Mouse (Mus musculus) hindbrain, embryonic 12.5 days (tissue): ENCODE measurements at regions not wholly inside any gene's neighbourhood (a gene's known extent, or its start where the extent isn't known, plus 50 kb on each side); places are given as distances from the start of the nearest gene placed in this dataset.

Experiments used
- ATAC-seq: fragments of 200-750 bp; cut with Nextera tagmentation; 2 replicates; pipeline ENCODE4 v1.8.0; 2017; ENCODE audit warnings: moderate TSS enrichment; ENCODE audit not compliant: low FRiP score
- H3K27ac ChIP-seq: fragments of 300-500 bp; sonication (generic); 2 replicates; pipeline ENCODE4 v1.5.1; 2016; ENCODE audit warnings: mild to moderate bottlenecking
- H3K27me3 ChIP-seq: fragments of 300-500 bp; sonication (generic); 2 replicates; pipeline ENCODE4 v1.6.1; 2016; ENCODE audit warnings: mild to moderate bottlenecking
- H3K36me3 ChIP-seq: fragments of 300-500 bp; sonication (generic); 2 replicates; pipeline ENCODE4 v1.6.1; 2016; ENCODE audit warnings: mild to moderate bottlenecking
- H3K4me1 ChIP-seq: fragments of 300-500 bp; sonication (generic); 2 replicates; pipeline ENCODE4 v1.6.1; 2016
- H3K4me2 ChIP-seq: fragments of 300-500 bp; sonication (generic); replicated peaks from 2 replicates; pipeline ENCODE4 v1.6.1; 2016; ENCODE audit warnings: mild to moderate bottlenecking
- H3K4me3 ChIP-seq: fragments of 300-500 bp; sonication (generic); 2 replicates; pipeline ENCODE4 v1.5.1; 2016; ENCODE audit warnings: mild to moderate bottlenecking
- H3K9ac ChIP-seq: fragments of 300-500 bp; sonication (generic); 2 replicates; pipeline ENCODE4 v1.6.1; 2016; ENCODE audit warnings: mild to moderate bottlenecking, moderate library complexity
- H3K9me3 ChIP-seq: fragments of 300-500 bp; sonication (generic); replicated peaks from 2 replicates; pipeline ENCODE4 v1.6.1; 2016; ENCODE audit warnings: mild to moderate bottlenecking
- WGBS: fragments of 180-500 bp; shearing (Covaris S2); methylation state at CpG from one replicate; pipeline ENCODE4 v1.1.7; 2016; 5-methylcytosine and 5-hydroxymethylcytosine counted together

- 56% methylated on average over 7 of the region's 7 CpGs for WGBS
- Histone ChIP-seq H3K9ac (no peak overlapping the region), H3K27ac (no peak overlapping the region), H3K9me3 (no peaks in the 10 kb centered on the region), H3K4me2 (no peak overlapping the region), H3K4me3 (no peak overlapping the region), H3K36me3 (no peaks in the 10 kb centered on the region), H3K27me3 (no peaks in the 10 kb centered on the region), H3K4me1 (0 out of 2 replicates have a peak, but pooled peaks cover 4% of the 10 kb centered on the region)
- ATAC-seq = no peak
Observed at GRCm38 (mm10) chr11:22600370-22600769, 88.5 kb downstream of the Tmem17 start.

GRCm38 (mm10) chr11:22601977-22602376 is 90.1 kb downstream of the Tmem17 start:
- H3K9ac ChIP-seq = no peak overlapping the region
- no peak for ATAC-seq
- H3K36me3 ChIP-seq = no peaks in the 10 kb centered on the region
- H3K27ac ChIP-seq = no peak overlapping the region
- no peaks in the 10 kb centered on the region for H3K9me3 ChIP-seq
- H3K27me3 ChIP-seq = no peaks in the 10 kb centered on the region
- H3K4me1 ChIP-seq = 0 out of 2 replicates have a peak, but pooled peaks cover 4% of the 10 kb centered on the region
- no peak overlapping the region for H3K4me3 ChIP-seq
- no peak overlapping the region for H3K4me2 ChIP-seq
- WGBS = 18% methylated on average over 3 of the region's 3 CpGs

GRCm38 (mm10) chr11:22602610-22603009 is 90.7 kb downstream of the Tmem17 start:
- WGBS = 76% methylated on average over 3 of the region's 3 CpGs
- no peaks in the 10 kb centered on the region for H3K9me3 ChIP-seq
- H3K4me3 ChIP-seq = no peak overlapping the region
- no peak overlapping the region for H3K9ac ChIP-seq
- no peaks in the 10 kb centered on the region for H3K36me3 ChIP-seq
- ATAC-seq = no peak
- H3K27me3 ChIP-seq = no peaks in the 10 kb centered on the region
- no peak overlapping the region for H3K4me2 ChIP-seq
- no peak overlapping the region for H3K27ac ChIP-seq
- 0 out of 2 replicates have a peak, but pooled peaks cover 4% of the 10 kb centered on the region for H3K4me1 ChIP-seq

GRCm38 (mm10) chr11:22603397-22603796 is 91.5 kb downstream of the Tmem17 start:
- H3K4me2 ChIP-seq = no peak overlapping the region
- H3K27ac ChIP-seq = no peak overlapping the region
- ATAC-seq = no peak
- no peak overlapping the region for H3K9ac ChIP-seq
- no peak overlapping the region for H3K4me3 ChIP-seq
- no peaks in the 10 kb centered on the region for H3K9me3 ChIP-seq
- no peaks in the 10 kb centered on the region for H3K27me3 ChIP-seq
- no peaks in the 10 kb centered on the region for H3K36me3 ChIP-seq
- H3K4me1 ChIP-seq = 0 out of 2 replicates have a peak, but pooled peaks cover 4% of the 10 kb centered on the region
- 81% methylated on average over 1 of the region's 1 CpGs for WGBS

- no peak overlapping the region for H3K27ac ChIP-seq
- H3K27me3 ChIP-seq = no peaks in the 10 kb centered on the region
- ATAC-seq = no peak
- no peak overlapping the region for H3K9ac ChIP-seq
- no peaks in the 10 kb centered on the region for H3K9me3 ChIP-seq
- H3K4me2 ChIP-seq = no peak overlapping the region
- no peak overlapping the region for H3K4me3 ChIP-seq
- H3K36me3 ChIP-seq = no peaks in the 10 kb centered on the region
- H3K4me1 ChIP-seq = peaks cover 14% of the 10 kb centered on the region
- WGBS = 61% methylated on average over 4 of the region's 4 CpGs
Observed at GRCm38 (mm10) chr11:22606380-22606779, 94.5 kb downstream of the Tmem17 start.

GRCm38 (mm10) chr11:22607645-22608044 is 95.8 kb downstream of the Tmem17 start:
- ATAC-seq = no peak
- Histone ChIP-seq H3K4me3 (no peak overlapping the region), H3K9ac (no peak overlapping the region), H3K4me2 (no peak overlapping the region), H3K9me3 (no peaks in the 10 kb centered on the region), H3K27ac (no peak overlapping the region), H3K4me1 (peaks cover 11% of the 10 kb centered on the region), H3K36me3 (no peaks in the 10 kb centered on the region), H3K27me3 (no peaks in the 10 kb centered on the region)
- 81% methylated on average over 5 of the region's 5 CpGs for WGBS

- H3K4me1 ChIP-seq = peaks cover 11% of the 10 kb centered on the region
- no peaks in the 10 kb centered on the region for H3K9me3 ChIP-seq
- no peaks in the 10 kb centered on the region for H3K27me3 ChIP-seq
- no peak for ATAC-seq
- no peak overlapping the region for H3K9ac ChIP-seq
- H3K27ac ChIP-seq = no peak overlapping the region
- H3K36me3 ChIP-seq = no peaks in the 10 kb centered on the region
- no peak overlapping the region for H3K4me2 ChIP-seq
- H3K4me3 ChIP-seq = no peak overlapping the region
Observed at GRCm38 (mm10) chr11:22608945-22609344, 97.1 kb downstream of the Tmem17 start.

- Histone ChIP-seq H3K9me3 (no peaks in the 10 kb centered on the region), H3K9ac (no peak overlapping the region), H3K27me3 (no peaks in the 10 kb centered on the region), H3K4me2 (peak overlapping the region; percentile 3; the same call in 1 of the 2 replicates), H3K27ac (no peak overlapping the region), H3K4me3 (no peak overlapping the region), H3K36me3 (no peaks in the 10 kb centered on the region), H3K4me1 (peaks cover 11% of the 10 kb centered on the region)
- ATAC-seq = no peak
- 9% methylated on average over 12 of the region's 12 CpGs for WGBS
Observed at GRCm38 (mm10) chr11:22610433-22611101, 98.7 kb downstream of the Tmem17 start.

- H3K4me1 ChIP-seq = peaks cover 11% of the 10 kb centered on the region
- no peaks in the 10 kb centered on the region for H3K27me3 ChIP-seq
- no peak for ATAC-seq
- no peak overlapping the region for H3K9ac ChIP-seq
- H3K4me3 ChIP-seq = no peak overlapping the region
- no peaks in the 10 kb centered on the region for H3K9me3 ChIP-seq
- no peaks in the 10 kb centered on the region for H3K36me3 ChIP-seq
- H3K4me2 ChIP-seq = no peak overlapping the region; the same call in 1 of the 2 replicates
- H3K27ac ChIP-seq = no peak overlapping the region
- WGBS = 64% methylated on average over 6 of the region's 6 CpGs
Observed at GRCm38 (mm10) chr11:22611102-22611869, 99.4 kb downstream of the Tmem17 start.

- Histone ChIP-seq H3K27ac (no peak overlapping the region), H3K4me1 (peaks cover 15% of the 10 kb centered on the region), H3K27me3 (no peaks in the 10 kb centered on the region), H3K36me3 (no peaks in the 10 kb centered on the region), H3K4me3 (no peak overlapping the region), H3K9ac (no peak overlapping the region), H3K4me2 (no peak overlapping the region), H3K9me3 (no peaks in the 10 kb centered on the region)
- 48% methylated on average over 2 of the region's 2 CpGs for WGBS
- no peak for ATAC-seq
Observed at GRCm38 (mm10) chr11:22613500-22613899, 101.6 kb downstream of the Tmem17 start.

GRCm38 (mm10) chr11:22617204-22617874 is 105.5 kb downstream of the Tmem17 start:
- WGBS = 18% methylated on average over 21 of the region's 21 CpGs
- no peaks in the 10 kb centered on the region for H3K36me3 ChIP-seq
- H3K4me3 ChIP-seq = peak overlapping the region; percentile 22
- H3K9me3 ChIP-seq = no peaks in the 10 kb centered on the region
- peak overlapping the region; percentile 50 for H3K4me2 ChIP-seq
- H3K27ac ChIP-seq = no peak overlapping the region
- peak; percentile 92 for ATAC-seq
- H3K9ac ChIP-seq = peak overlapping the region; percentile 33; the same call in 1 of the 2 replicates
- no peaks in the 10 kb centered on the region for H3K27me3 ChIP-seq
- H3K4me1 ChIP-seq = peaks cover 7% of the 10 kb centered on the region; the same call in 1 of the 2 replicates

GRCm38 (mm10) chr11:22620912-22621705 is 109.2 kb downstream of the Tmem17 start:
- Histone ChIP-seq H3K4me2 (no peak overlapping the region), H3K4me3 (no peak overlapping the region), H3K27me3 (no peaks in the 10 kb centered on the region), H3K4me1 (peaks cover 7% of the 10 kb centered on the region; the same call in 1 of the 2 replicates), H3K36me3 (no peaks in the 10 kb centered on the region), H3K27ac (no peak overlapping the region), H3K9ac (no peak overlapping the region), H3K9me3 (no peaks in the 10 kb centered on the region)
- no peak for ATAC-seq
- 71% methylated on average over 8 of the region's 8 CpGs for WGBS
